Mouse (Mus musculus): ENCODE results near the gene Nags. TPM values are rescaled to one million over a fixed set of nuclear protein-coding genes. Genes with fewer than 3 reads are reported as not detected.
"Not testable (repeated sequence)": the region's sequence is repeated elsewhere in the genome, so short reads cannot be mapped to it uniquely, and the experiment has no call there.

The Nags gene
- polyA plus RNA-seq, 1 experiment from 2014 or later: not detected

GRCm38 (mm10) chr11:102137625-102138446 lies 7.5 kb upstream of the Nags start:
- H3K4me2 ChIP-seq (replicated peaks): peak overlapping the region; percentile 49
- H3K9me3 ChIP-seq (replicated peaks): no peaks in the 10 kb centered on the region
- ATAC-seq (ENCODE audit: low FRiP score): no peak
- no peak overlapping the region for H3K27ac ChIP-seq
- peaks cover 10% of the 10 kb centered on the region for H3K4me1 ChIP-seq
- WGBS: 47% methylated on average over 13 of the region's 13 CpGs
- 0 out of 2 replicates have a peak overlapping the region, but pooled peaks have one; percentile 46 for H3K9ac ChIP-seq
- H3K4me3 ChIP-seq: 0 out of 2 replicates have a peak overlapping the region, but pooled peaks have one; percentile 2
- peaks cover 21% of the 10 kb centered on the region for H3K27me3 ChIP-seq
- H3K36me3 ChIP-seq: no peaks in the 10 kb centered on the region

GRCm38 (mm10) chr11:102138447-102138740 lies 6.9 kb upstream of the Nags start:
- no peak overlapping the region for H3K27ac ChIP-seq
- no peak for ATAC-seq (ENCODE audit: low FRiP score)
- H3K4me1 ChIP-seq: peaks cover 10% of the 10 kb centered on the region
- 0 out of 2 replicates have a peak overlapping the region, but pooled peaks have one; percentile 2 for H3K4me3 ChIP-seq
- no peaks in the 10 kb centered on the region for H3K36me3 ChIP-seq
- no peaks in the 10 kb centered on the region for H3K9me3 ChIP-seq (replicated peaks)
- H3K4me2 ChIP-seq (replicated peaks): peak overlapping the region; percentile 49
- WGBS: 1% methylated on average over 18 of the region's 18 CpGs
- H3K9ac ChIP-seq: 0 out of 2 replicates have a peak overlapping the region, but pooled peaks have one; percentile 46
- H3K27me3 ChIP-seq: peaks cover 27% of the 10 kb centered on the region

GRCm38 (mm10) chr11:102140508-102140907 lies 4.8 kb upstream of the Nags start:
- WGBS: 4% methylated on average over 5 of the region's 5 CpGs
- Histone ChIP-seq H3K4me1 (peaks cover 4% of the 10 kb centered on the region), H3K27me3 (peaks cover 48% of the 10 kb centered on the region), H3K27ac (no peak overlapping the region), H3K4me3 (no peak overlapping the region), H3K9ac (no peak overlapping the region), H3K36me3 (no peaks in the 10 kb centered on the region), H3K9me3 (replicated peaks) (no peaks in the 10 kb centered on the region), H3K4me2 (replicated peaks) (no peak overlapping the region)
- no peak for ATAC-seq (ENCODE audit: low FRiP score)

GRCm38 (mm10) chr11:102142355-102142754 lies 3.0 kb upstream of the Nags start:
- H3K27me3 ChIP-seq: peaks cover 64% of the 10 kb centered on the region
- no peak overlapping the region for H3K4me2 ChIP-seq (replicated peaks)
- no peak overlapping the region for H3K27ac ChIP-seq
- H3K4me3 ChIP-seq: no peak overlapping the region
- H3K36me3 ChIP-seq: no peaks in the 10 kb centered on the region
- ATAC-seq (ENCODE audit: low FRiP score): no peak
- H3K9ac ChIP-seq: no peak overlapping the region
- H3K9me3 ChIP-seq (replicated peaks): no peaks in the 10 kb centered on the region
- WGBS: 74% methylated on average over 7 of the region's 7 CpGs
- peaks cover 18% of the 10 kb centered on the region for H3K4me1 ChIP-seq

- 22% methylated on average over 13 of the region's 13 CpGs for WGBS
- peak overlapping the region; percentile 28 for H3K4me3 ChIP-seq
- peaks cover 80% of the 10 kb centered on the region for H3K27me3 ChIP-seq
- ATAC-seq (ENCODE audit: low FRiP score): no peak
- no peak overlapping the region for H3K9ac ChIP-seq
- no peaks in the 10 kb centered on the region for H3K9me3 ChIP-seq (replicated peaks)
- H3K4me2 ChIP-seq (replicated peaks): peak overlapping the region; percentile 44
- no peaks in the 10 kb centered on the region for H3K36me3 ChIP-seq
- H3K4me1 ChIP-seq: peaks cover 19% of the 10 kb centered on the region
- no peak overlapping the region for H3K27ac ChIP-seq
Measured at GRCm38 (mm10) chr11:102144957-102145470, 299 bp upstream of the Nags start.

- no peak overlapping the region for H3K27ac ChIP-seq
- WGBS: 5% methylated on average over 16 of the region's 16 CpGs
- H3K4me1 ChIP-seq: peaks cover 19% of the 10 kb centered on the region
- H3K27me3 ChIP-seq: peaks cover 79% of the 10 kb centered on the region
- peak overlapping the region; percentile 44; the same call in 1 of the 2 replicates for H3K4me2 ChIP-seq (replicated peaks)
- no peak for ATAC-seq (ENCODE audit: low FRiP score)
- H3K4me3 ChIP-seq: peak overlapping the region; percentile 28; the same call in 1 of the 2 replicates
- no peak overlapping the region for H3K9ac ChIP-seq
- no peaks in the 10 kb centered on the region for H3K36me3 ChIP-seq
- no peaks in the 10 kb centered on the region for H3K9me3 ChIP-seq (replicated peaks)
Measured at GRCm38 (mm10) chr11:102146005-102146404, 692 bp downstream of the Nags start.

- 0 out of 2 replicates have a peak overlapping the region, but pooled peaks have one; percentile 28 for H3K4me3 ChIP-seq
Measured at GRCm38 (mm10) chr11:102146531-102146930, 1.2 kb downstream of the Nags start.

GRCm38 (mm10) chr11:102147213-102147989 lies 2.1 kb downstream of the Nags start:
- Histone ChIP-seq H3K9me3 (replicated peaks) (no peaks in the 10 kb centered on the region), H3K4me2 (replicated peaks) (peak overlapping the region; percentile 15; the same call in 1 of the 2 replicates), H3K27ac (no peak overlapping the region), H3K9ac (no peak overlapping the region), H3K36me3 (no peaks in the 10 kb centered on the region), H3K4me1 (peaks cover 19% of the 10 kb centered on the region), H3K4me3 (0 out of 2 replicates have a peak overlapping the region, but pooled peaks have one; percentile 7), H3K27me3 (peaks cover 75% of the 10 kb centered on the region)
- WGBS: 16% methylated on average over 34 of the region's 34 CpGs
- no peak for ATAC-seq (ENCODE audit: low FRiP score)

More at GRCm38 (mm10) chr11:102146531-102146930, 1.2 kb downstream of the Nags start:
- Histone ChIP-seq H3K4me1 (peaks cover 19% of the 10 kb centered on the region), H3K9me3 (replicated peaks) (no peaks in the 10 kb centered on the region), H3K27me3 (peaks cover 79% of the 10 kb centered on the region), H3K9ac (no peak overlapping the region), H3K4me2 (replicated peaks) (no peak overlapping the region), H3K27ac (no peak overlapping the region), H3K36me3 (no peaks in the 10 kb centered on the region)
- WGBS: 10% methylated on average over 17 of the region's 17 CpGs
- no peak for ATAC-seq (ENCODE audit: low FRiP score)

- under 1% methylated on average over 37 of the region's 37 CpGs for WGBS
- peaks cover 9% of the 10 kb centered on the region for H3K4me1 ChIP-seq
- peak within 1 kb of the TSS; percentile 82 for H3K27ac ChIP-seq
- H3K4me3 ChIP-seq: peak within 1 kb of the TSS; percentile 83
- peak; percentile 86 for ATAC-seq (ENCODE audit: low FRiP score)
- H3K9ac ChIP-seq: peak within 1 kb of the TSS; percentile 79
- H3K36me3 ChIP-seq: peaks cover 22% of the 10 kb centered on the region; the same call in 1 of the 2 replicates
- no peaks in the 10 kb centered on the region for H3K27me3 ChIP-seq
- peak within 1 kb of the TSS; percentile 93 for H3K4me2 ChIP-seq (replicated peaks)
- no peaks in the 10 kb centered on the region for H3K9me3 ChIP-seq (replicated peaks)
Measured at GRCm38 (mm10) chr11:102156039-102156785, 10.9 kb downstream of the Nags start, which contains the start of gene Tmem101. Tmem101 (minus strand) TSS chr11:102156404.

- H3K27ac ChIP-seq: no peak overlapping the region
- WGBS: 3% methylated on average over 1 of the region's 1 CpGs
- H3K27me3 ChIP-seq: no peaks in the 10 kb centered on the region
- ATAC-seq (ENCODE audit: low FRiP score): peak; percentile 24; the same call in 1 of the 2 replicates
- H3K9me3 ChIP-seq (replicated peaks): no peaks in the 10 kb centered on the region
- no peak overlapping the region for H3K4me3 ChIP-seq
- H3K4me1 ChIP-seq: peaks cover 9% of the 10 kb centered on the region
- H3K36me3 ChIP-seq: peaks cover 26% of the 10 kb centered on the region; the same call in 1 of the 2 replicates
- no peak overlapping the region for H3K9ac ChIP-seq
- H3K4me2 ChIP-seq (replicated peaks): no peak overlapping the region
Measured at GRCm38 (mm10) chr11:102156786-102157089, 11.4 kb downstream of the Nags start.

GRCm38 (mm10) chr11:102158024-102158423 lies 12.7 kb downstream of the Nags start:
- not testable (repeated sequence) for H3K27me3 ChIP-seq

More at GRCm38 (mm10) chr11:102158024-102158423, 12.7 kb downstream of the Nags start:
- not testable (repeated sequence) for H3K27ac ChIP-seq; ATAC-seq (ENCODE audit: low FRiP score); H3K9ac ChIP-seq; H3K4me2 ChIP-seq (replicated peaks); H3K4me1 ChIP-seq; H3K4me3 ChIP-seq; H3K9me3 ChIP-seq (replicated peaks)
- WGBS: 83% methylated on average over 2 of the region's 2 CpGs
- H3K36me3 ChIP-seq: peaks cover 31% of the 10 kb centered on the region

All from hindbrain, embryonic 12.5 days (tissue).